Mouse (Mus musculus) left cerebral cortex, postnatal 14 days (tissue): ENCODE measurements around the gene Gm8773. TPM values are rescaled to one million over a fixed set of nuclear protein-coding genes. Genes with fewer than 3 reads are reported as not detected.

Experiments
- DNase-seq, 2 experiments: peaks; one replicate each; pipeline ENCODE4 v3.0.0; 2021 to 2022; ENCODE audit warnings: low spot score in 2 of 2, mixed read lengths in 1 of 2
- intact Hi-C: fragments of 180-260 bp; cut with DNase I; formaldehyde crosslinking; loops from one replicate; pipeline ENCODE4 v1.15.1; 2025
- long read RNA-seq, 2 experiments: library from polyadenylated mRNA; stranded (forward); transcript quantifications; one replicate each; pipeline ENCODE4 v2.0.0; 2021
- total RNA-seq, 2 experiments: library from RNA; stranded (reverse); gene quantifications; 2 replicates each; pipeline ENCODE4 v1.2.3; 2021

Gene Gm8773
- total RNA-seq: 1 to 10 TPM in 1 of 2 experiments, under 1 TPM in 1; 0.53 to 1.1 TPM
- long read RNA-seq, experiment 1, partial matches to known transcripts: 0 of 1 reads
- long read RNA-seq, experiment 1, other reads (novel, unspliced or antisense): 0 of 1 reads
- long read RNA-seq, experiment 2, partial matches to known transcripts: 0 of 1 reads
- long read RNA-seq, experiment 2, other reads (novel, unspliced or antisense): 0 of 1 reads

GRCm38 (mm10) chr5:5573749-5574317 lies at the start of gene Gm8773:
Gene Gm8773, plus strand, starts transcription at chr5:5573799.
- intact Hi-C loops: no loop called here
- peak in 1 of 2 experiments; percentile 7 for DNase-seq

GRCm38 (mm10) chr5:5533656-5534420 lies 39.8 kb upstream of the Gm8773 start:
- no peak for DNase-seq
- intact Hi-C loops: no loop called here

- no peak for DNase-seq
- intact Hi-C loops: no loop called here
Observed at GRCm38 (mm10) chr5:5536131-5536530, 37.5 kb upstream of the Gm8773 start.

- intact Hi-C loops: no loop called here
- no peak for DNase-seq
Observed at GRCm38 (mm10) chr5:5539771-5540170, 33.8 kb upstream of the Gm8773 start.

GRCm38 (mm10) chr5:5540385-5540784 lies 33.2 kb upstream of the Gm8773 start:
- no peak for DNase-seq
- intact Hi-C loops: no loop called here

GRCm38 (mm10) chr5:5551110-5551509 lies 22.5 kb upstream of the Gm8773 start:
- intact Hi-C loops: no loop called here
- DNase-seq: no peak

GRCm38 (mm10) chr5:5559079-5559740 lies 14.4 kb upstream of the Gm8773 start, which contains the start of gene Gtpbp10:
Gene Gtpbp10, minus strand, starts transcription at chr5:5559538.
- intact Hi-C loops: loop anchor here (5.0 kb wide), 1 partner anchor 47 kb away; the partner anchor contains the start of gene Cldn12
- DNase-seq: peak; percentile 93

- intact Hi-C loops: loop anchor here (5.0 kb wide), 1 partner anchor 47 kb away; the partner anchor contains the start of gene Cldn12
- no peak for DNase-seq
Observed at GRCm38 (mm10) chr5:5559798-5560197, 13.8 kb upstream of the Gm8773 start.

- intact Hi-C loops: no loop called here
- DNase-seq: no peak
Observed at GRCm38 (mm10) chr5:5561041-5561706, 12.4 kb upstream of the Gm8773 start.

GRCm38 (mm10) chr5:5562435-5562834 lies 11.2 kb upstream of the Gm8773 start:
- DNase-seq: no peak
- intact Hi-C loops: no loop called here

- no peak for DNase-seq
- intact Hi-C loops: no loop called here
Observed at GRCm38 (mm10) chr5:5587686-5588085, 14.1 kb downstream of the Gm8773 start.

- intact Hi-C loops: no loop called here
- DNase-seq: no peak
Observed at GRCm38 (mm10) chr5:5610540-5610939, 36.9 kb downstream of the Gm8773 start.

GRCm38 (mm10) chr5:5618329-5618728 lies 44.7 kb downstream of the Gm8773 start:
- no peak for DNase-seq
- intact Hi-C loops: no loop called here

GRCm38 (mm10) chr5:5625491-5625890 lies 51.9 kb downstream of the Gm8773 start:
- DNase-seq: no peak
- intact Hi-C loops: no loop called here

Other genes starting within 250 kb of the Gm8773 start
- gene Cdk14, start 153.5 kb upstream of the Gm8773 start, total RNA-seq: 100 to 1,000 TPM; 159 to 167 TPM
- gene 1700015F17Rik, start 94.7 kb upstream of the Gm8773 start, total RNA-seq: 1 to 10 TPM in 1 of 2 experiments, not detected in 1; 1.2 TPM
- gene Cldn12, start 58.8 kb upstream of the Gm8773 start, total RNA-seq: 10 to 100 TPM; 54.0 to 56.7 TPM
- gene Gtpbp10, start 14.3 kb upstream of the Gm8773 start, total RNA-seq: 10 to 100 TPM in 1 of 2 experiments, 1 to 10 TPM in 1; 9.0 to 10.8 TPM
- gene Cfap69, start 90.4 kb downstream of the Gm8773 start, total RNA-seq: 10 to 100 TPM; 21.6 to 23.0 TPM
- gene Steap2, start 120.8 kb downstream of the Gm8773 start, total RNA-seq: 10 to 100 TPM in 1 of 2 experiments, 1 to 10 TPM in 1; 8.5 to 11.1 TPM
- under 1 TPM; 0.97 to 0.99 TPM for gene Steap1, start 175.5 kb downstream of the Gm8773 start, total RNA-seq